Mouse (Mus musculus): Measurements from ENCODE around the gene Lrrk1. TPM values are rescaled to one million over a fixed set of nuclear protein-coding genes. Genes with fewer than 3 reads are reported as not detected.
A peak's percentile ranks its signal among the peaks of the same experiment; 100 is the strongest.

Lrrk1 gene
- polyA plus RNA-seq, 1 experiment from 2014 or later, result 3.6 TPM

DNA sequence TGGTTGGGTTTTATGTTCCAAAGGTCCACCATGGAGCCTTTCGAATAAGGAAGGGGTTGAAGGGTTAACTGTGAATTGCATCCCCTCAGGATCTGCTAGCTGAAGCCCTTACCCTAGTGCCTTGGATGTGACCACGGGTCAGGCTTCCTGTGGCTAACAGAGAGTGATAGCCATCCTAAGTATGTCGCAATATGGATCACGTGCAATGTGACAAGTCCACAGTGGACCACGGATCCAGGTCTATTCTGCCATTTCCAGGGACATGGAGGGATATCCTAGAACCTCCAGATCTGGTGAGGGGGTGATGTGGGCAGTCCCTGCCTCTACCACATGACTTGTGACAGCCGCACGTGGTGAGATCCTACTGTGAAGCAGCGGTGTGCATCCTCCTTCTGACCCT, 133.2 kb downstream of the Lrrk1 start:
- Histone ChIP-seq H3K27me3 (ENCODE audit: control insufficient read depth, insufficient read depth, low read length) (no peaks in the 10 kb centered on the region), H3K4me1 (ENCODE audit: control insufficient read depth, insufficient read depth, low read length) (no peaks in the 10 kb centered on the region), H3K9ac (replicated peaks; ENCODE audit: low read length) (no peak overlapping the region), H3K36me3 (ENCODE audit: control insufficient read depth, insufficient read depth, low read length) (no peaks in the 10 kb centered on the region), H3K4me3 (replicated peaks; ENCODE audit: low read depth, low read length) (no peak overlapping the region), H3K9me3 (ENCODE audit: control insufficient read depth, low read length) (no peaks in the 10 kb centered on the region), H3K4me2 (ENCODE audit: low read length) (no peak overlapping the region), H3K27ac (replicated peaks; ENCODE audit: low read depth, low read length) (no peak overlapping the region)
- no peak for ATAC-seq (ENCODE audit: low FRiP score, low TSS enrichment)
- WGBS, result 88% methylated on average over 8 of the region's 8 CpGs
- DNase-seq, result no peak

DNA sequence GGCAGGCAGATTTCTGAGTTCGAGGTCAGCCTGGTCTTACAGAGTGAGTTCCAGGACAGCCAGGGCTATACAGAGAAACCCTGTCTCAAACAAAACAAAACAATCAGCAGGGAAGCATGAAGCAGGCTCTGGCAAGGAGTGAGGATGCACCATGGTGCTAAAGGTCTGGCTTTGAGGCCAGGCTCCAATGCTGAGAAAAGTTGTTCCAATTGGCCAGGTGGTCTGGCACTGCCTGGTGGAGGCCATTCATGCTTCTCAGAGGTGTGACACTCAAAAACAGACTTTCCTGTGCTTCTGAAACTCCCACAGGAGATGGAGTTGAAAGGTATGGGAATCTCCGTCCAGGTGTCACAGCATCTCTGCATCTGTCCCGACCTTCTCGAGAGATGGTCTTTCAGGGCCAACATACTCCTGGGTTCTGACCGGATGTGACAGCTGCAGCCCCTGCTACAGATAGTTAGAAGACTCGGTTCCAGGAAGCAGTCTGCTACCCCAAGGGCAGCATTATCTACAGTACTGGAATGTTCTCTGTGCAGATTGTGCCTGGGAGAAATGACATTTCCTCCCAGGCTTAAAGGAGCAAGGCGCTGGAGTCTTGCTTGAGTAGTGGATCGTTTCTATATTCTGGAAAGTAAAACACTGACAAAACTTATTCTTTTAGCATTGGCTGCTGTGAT, 134.0 kb downstream of the Lrrk1 start:
- 91% methylated on average over 8 of the region's 8 CpGs for WGBS
- Histone ChIP-seq H3K4me1 (ENCODE audit: control insufficient read depth, insufficient read depth, low read length) (no peaks in the 10 kb centered on the region), H3K4me2 (ENCODE audit: low read length) (no peak overlapping the region), H3K4me3 (replicated peaks; ENCODE audit: low read depth, low read length) (no peak overlapping the region), H3K36me3 (ENCODE audit: control insufficient read depth, insufficient read depth, low read length) (no peaks in the 10 kb centered on the region), H3K9me3 (ENCODE audit: control insufficient read depth, low read length) (no peaks in the 10 kb centered on the region), H3K27me3 (ENCODE audit: control insufficient read depth, insufficient read depth, low read length) (no peaks in the 10 kb centered on the region), H3K27ac (replicated peaks; ENCODE audit: low read depth, low read length) (no peak overlapping the region), H3K9ac (replicated peaks; ENCODE audit: low read length) (no peak overlapping the region)
- no peak for DNase-seq
- no peak for ATAC-seq (ENCODE audit: low FRiP score, low TSS enrichment)

DNA sequence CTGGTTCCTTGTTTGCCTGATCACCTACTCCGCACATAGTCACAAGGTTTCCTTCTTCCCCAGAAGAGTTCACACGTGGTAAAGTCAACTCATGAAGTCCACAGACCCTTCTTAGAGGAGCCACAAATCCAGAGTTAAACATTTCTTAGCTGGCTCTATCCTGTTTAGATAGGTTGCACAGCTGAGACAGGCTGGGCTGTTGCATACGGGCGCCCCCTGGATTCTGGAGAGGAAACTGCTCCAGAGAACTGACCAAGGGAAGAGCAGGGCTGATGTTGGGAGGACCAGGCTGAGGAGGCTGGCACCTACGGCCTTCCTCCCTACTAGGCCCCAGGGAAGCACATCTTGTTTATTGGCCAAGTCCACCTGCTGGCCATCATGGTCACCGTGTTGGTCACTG, 138.1 kb downstream of the Lrrk1 start:
- peak; percentile 69 for DNase-seq
- WGBS, result 31% methylated on average over 6 of the region's 6 CpGs
- no peak; the same call in 1 of the 2 replicates for ATAC-seq (ENCODE audit: low FRiP score, low TSS enrichment)
- Histone ChIP-seq H3K27me3 (ENCODE audit: control insufficient read depth, insufficient read depth, low read length) (no peaks in the 10 kb centered on the region), H3K9me3 (ENCODE audit: control insufficient read depth, low read length) (no peaks in the 10 kb centered on the region), H3K4me2 (ENCODE audit: low read length) (no peak overlapping the region), H3K27ac (replicated peaks; ENCODE audit: low read depth, low read length) (no peak overlapping the region), H3K4me1 (ENCODE audit: control insufficient read depth, insufficient read depth, low read length) (peaks cover 20% of the 10 kb centered on the region), H3K4me3 (replicated peaks; ENCODE audit: low read depth, low read length) (no peak overlapping the region), H3K36me3 (ENCODE audit: control insufficient read depth, insufficient read depth, low read length) (no peaks in the 10 kb centered on the region), H3K9ac (replicated peaks; ENCODE audit: low read length) (no peak overlapping the region)

DNA sequence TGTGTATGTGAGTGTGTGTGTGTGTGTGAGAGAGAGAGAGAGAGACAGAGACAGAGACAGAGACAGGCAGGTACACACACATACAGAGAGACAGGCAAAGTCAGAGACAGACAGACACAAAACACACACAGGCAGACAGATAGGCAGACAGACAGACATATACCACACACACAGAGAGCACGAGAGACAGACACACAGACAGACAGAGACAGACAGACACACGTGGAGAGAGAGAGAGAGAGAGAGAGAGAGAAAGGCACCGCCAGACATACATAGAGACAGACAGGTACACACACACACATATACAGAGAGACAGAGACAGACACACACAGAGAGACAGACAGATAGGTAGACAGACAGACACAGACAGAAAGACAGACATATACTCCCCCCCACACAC, 138.7 kb downstream of the Lrrk1 start:
- ATAC-seq (ENCODE audit: low FRiP score, low TSS enrichment) (no peak), DNase-seq (no peak)
- H3K36me3 ChIP-seq (ENCODE audit: control insufficient read depth, insufficient read depth, low read length), result no peaks in the 10 kb centered on the region
- H3K27ac ChIP-seq (replicated peaks; ENCODE audit: low read depth, low read length), result no peak overlapping the region
- H3K4me2 ChIP-seq (ENCODE audit: low read length), result no peak overlapping the region
- H3K9ac ChIP-seq (replicated peaks; ENCODE audit: low read length), result no peak overlapping the region
- no peaks in the 10 kb centered on the region for H3K9me3 ChIP-seq (ENCODE audit: control insufficient read depth, low read length)
- peaks cover 20% of the 10 kb centered on the region for H3K4me1 ChIP-seq (ENCODE audit: control insufficient read depth, insufficient read depth, low read length)
- H3K27me3 ChIP-seq (ENCODE audit: control insufficient read depth, insufficient read depth, low read length), result no peaks in the 10 kb centered on the region
- 89% methylated on average over 3 of the region's 3 CpGs for WGBS
- no peak overlapping the region for H3K4me3 ChIP-seq (replicated peaks; ENCODE audit: low read depth, low read length)

DNA sequence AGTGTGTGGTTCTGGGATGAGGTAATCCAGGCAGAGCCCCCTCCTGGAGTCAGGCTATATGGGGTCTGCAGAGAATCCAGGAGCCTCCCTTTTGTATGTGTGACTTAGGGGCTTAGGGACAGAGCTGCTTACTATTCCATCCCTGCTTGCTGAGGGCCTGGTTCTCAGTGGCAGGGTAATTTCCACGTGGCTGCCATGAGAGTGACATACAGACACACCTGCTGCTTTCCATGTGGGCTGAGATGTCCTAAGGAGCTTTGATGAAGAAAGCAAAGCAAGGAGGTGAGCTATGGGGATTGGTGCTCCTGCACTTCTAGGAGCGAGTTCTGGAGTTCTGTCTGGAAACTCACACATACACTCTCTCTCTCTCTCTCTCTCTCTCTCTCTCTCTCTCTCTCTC, 139.1 kb downstream of the Lrrk1 start:
- no peaks in the 10 kb centered on the region for H3K36me3 ChIP-seq (ENCODE audit: control insufficient read depth, insufficient read depth, low read length)
- no peak overlapping the region for H3K27ac ChIP-seq (replicated peaks; ENCODE audit: low read depth, low read length)
- H3K27me3 ChIP-seq (ENCODE audit: control insufficient read depth, insufficient read depth, low read length), result no peaks in the 10 kb centered on the region
- H3K9ac ChIP-seq (replicated peaks; ENCODE audit: low read length), result no peak overlapping the region
- no peaks in the 10 kb centered on the region for H3K9me3 ChIP-seq (ENCODE audit: control insufficient read depth, low read length)
- DNase-seq, result no peak
- no peak for ATAC-seq (ENCODE audit: low FRiP score, low TSS enrichment)
- WGBS, result 49% methylated on average over 2 of the region's 2 CpGs
- H3K4me2 ChIP-seq (ENCODE audit: low read length), result no peak overlapping the region
- no peak overlapping the region for H3K4me3 ChIP-seq (replicated peaks; ENCODE audit: low read depth, low read length)
- peaks cover 20% of the 10 kb centered on the region for H3K4me1 ChIP-seq (ENCODE audit: control insufficient read depth, insufficient read depth, low read length)

DNA sequence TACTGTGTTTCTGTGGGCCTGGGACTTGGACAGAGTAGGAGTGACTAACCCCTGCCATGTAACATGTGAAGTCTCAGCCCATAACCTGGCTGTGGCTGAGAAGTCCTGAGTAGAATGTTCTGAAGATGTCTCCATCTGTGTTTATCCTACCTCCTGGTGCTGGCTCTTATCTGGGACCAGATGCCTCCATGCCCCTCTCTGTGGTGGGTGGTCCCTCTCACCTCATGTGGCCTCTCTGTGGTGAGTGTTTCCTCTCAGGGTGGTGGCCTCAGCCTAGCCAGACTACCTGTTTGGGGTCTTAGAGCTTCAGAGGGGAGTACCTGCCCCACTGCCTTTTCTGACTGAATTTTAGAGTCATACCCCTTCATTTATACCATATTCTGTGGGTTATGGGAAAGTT, 139.9 kb downstream of the Lrrk1 start:
- Histone ChIP-seq H3K9ac (replicated peaks; ENCODE audit: low read length) (no peak overlapping the region), H3K27ac (replicated peaks; ENCODE audit: low read depth, low read length) (no peak overlapping the region), H3K27me3 (ENCODE audit: control insufficient read depth, insufficient read depth, low read length) (no peaks in the 10 kb centered on the region), H3K4me1 (ENCODE audit: control insufficient read depth, insufficient read depth, low read length) (peaks cover 20% of the 10 kb centered on the region), H3K9me3 (ENCODE audit: control insufficient read depth, low read length) (no peaks in the 10 kb centered on the region), H3K4me3 (replicated peaks; ENCODE audit: low read depth, low read length) (no peak overlapping the region), H3K36me3 (ENCODE audit: control insufficient read depth, insufficient read depth, low read length) (no peaks in the 10 kb centered on the region), H3K4me2 (ENCODE audit: low read length) (no peak overlapping the region)
- ATAC-seq (ENCODE audit: low FRiP score, low TSS enrichment) (no peak), DNase-seq (no peak)

DNA sequence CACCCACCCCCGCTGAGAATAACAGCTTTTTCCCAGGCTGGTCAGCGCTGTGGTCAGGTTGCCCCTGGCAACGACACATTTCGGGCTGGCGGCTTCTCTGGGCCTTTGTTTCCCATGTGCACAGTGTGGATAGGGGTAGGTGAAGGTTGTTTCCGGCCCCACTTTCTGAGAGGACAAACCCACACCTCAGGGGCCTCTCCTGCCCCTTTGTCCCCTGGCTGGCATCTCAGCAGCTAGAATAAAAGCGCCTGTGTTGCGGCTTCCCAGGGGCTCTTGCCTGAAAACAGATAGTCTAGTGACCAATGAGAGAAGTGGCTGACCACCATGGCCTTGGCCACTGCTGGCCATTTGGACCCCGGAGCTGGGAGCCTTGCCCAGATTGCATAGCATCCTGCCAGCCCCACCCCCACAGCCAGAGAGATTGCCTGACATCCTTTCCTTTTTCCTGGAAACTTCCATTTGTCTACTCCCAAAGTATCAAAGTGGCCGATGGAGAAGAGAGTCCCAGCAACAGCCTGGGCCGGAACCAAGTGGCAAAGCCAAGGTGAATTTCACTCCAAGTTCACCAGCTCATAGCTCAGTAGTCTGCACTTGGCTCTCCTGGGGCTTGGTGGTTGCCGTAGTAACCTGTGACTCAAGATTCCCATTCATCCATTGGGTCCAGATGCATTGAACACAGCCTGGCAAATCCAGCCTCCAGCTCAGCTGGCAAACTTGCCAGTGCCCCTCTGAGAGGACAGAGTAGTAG, 140.7 kb downstream of the Lrrk1 start:
- WGBS, result 15% methylated on average over 12 of the region's 12 CpGs
- Histone ChIP-seq H3K4me3 (replicated peaks; ENCODE audit: low read depth, low read length) (no peak overlapping the region), H3K4me2 (ENCODE audit: low read length) (peak overlapping the region; percentile 21), H3K36me3 (ENCODE audit: control insufficient read depth, insufficient read depth, low read length) (no peaks in the 10 kb centered on the region), H3K9me3 (ENCODE audit: control insufficient read depth, low read length) (no peaks in the 10 kb centered on the region), H3K4me1 (ENCODE audit: control insufficient read depth, insufficient read depth, low read length) (peaks cover 20% of the 10 kb centered on the region), H3K9ac (replicated peaks; ENCODE audit: low read length) (peak overlapping the region; percentile 37; the same call in 1 of the 2 replicates), H3K27ac (replicated peaks; ENCODE audit: low read depth, low read length) (peak overlapping the region; percentile 71), H3K27me3 (ENCODE audit: control insufficient read depth, insufficient read depth, low read length) (no peaks in the 10 kb centered on the region)
- DNase-seq (peak; percentile 86), ATAC-seq (ENCODE audit: low FRiP score, low TSS enrichment) (peak; percentile 77)

DNA sequence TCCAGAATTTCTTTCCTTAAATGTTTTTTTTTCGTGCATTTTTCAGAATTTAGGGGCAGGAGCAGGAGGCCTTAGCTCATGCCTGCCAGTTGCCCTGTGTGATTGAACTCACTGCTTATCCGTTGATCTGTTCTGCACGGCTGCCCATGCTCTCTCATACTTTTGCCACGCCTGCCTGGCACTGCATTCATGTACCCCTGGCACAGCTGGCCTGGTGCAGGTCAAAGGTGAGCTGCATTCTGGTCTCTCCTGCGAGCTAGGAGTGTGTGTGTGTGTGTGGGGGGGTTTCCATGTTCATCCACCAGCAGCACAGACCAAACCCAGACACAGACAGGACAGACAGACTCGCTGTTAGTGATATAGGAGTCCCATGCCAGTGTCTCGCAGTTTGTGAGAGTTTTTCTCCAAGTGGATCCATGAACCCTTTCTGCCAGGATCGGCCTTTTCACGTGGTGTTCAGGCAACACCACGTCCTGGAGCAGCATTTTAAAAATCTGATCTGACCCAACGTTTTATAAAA, 141.4 kb downstream of the Lrrk1 start:
- no peak for ATAC-seq (ENCODE audit: low FRiP score, low TSS enrichment)
- 24% methylated on average over 11 of the region's 11 CpGs for WGBS
- 0 out of 2 replicates have a peak overlapping the region, but pooled peaks have one; percentile 22 for H3K27ac ChIP-seq (replicated peaks; ENCODE audit: low read depth, low read length)

More for the DNA sequence above, 141.4 kb downstream of the Lrrk1 start:
- H3K27me3 ChIP-seq (ENCODE audit: control insufficient read depth, insufficient read depth, low read length), result no peaks in the 10 kb centered on the region
- H3K4me3 ChIP-seq (replicated peaks; ENCODE audit: low read depth, low read length), result no peak overlapping the region
- DNase-seq, result peak; percentile 11
- no peaks in the 10 kb centered on the region for H3K9me3 ChIP-seq (ENCODE audit: control insufficient read depth, low read length)
- H3K4me2 ChIP-seq (ENCODE audit: low read length), result peak overlapping the region; percentile 21; the same call in 1 of the 2 replicates
- H3K9ac ChIP-seq (replicated peaks; ENCODE audit: low read length), result no peak overlapping the region; the same call in 1 of the 2 replicates
- peaks cover 20% of the 10 kb centered on the region for H3K4me1 ChIP-seq (ENCODE audit: control insufficient read depth, insufficient read depth, low read length)
- no peaks in the 10 kb centered on the region for H3K36me3 ChIP-seq (ENCODE audit: control insufficient read depth, insufficient read depth, low read length)

All from midbrain, embryonic 14.5 days (tissue).